Mouse (Mus musculus): Measurements from ENCODE around the gene Gipc2.
"Not testable (repeated sequence)": the region's sequence is repeated elsewhere in the genome, so short reads cannot be mapped to it uniquely, and the experiment has no call there.

DNA sequence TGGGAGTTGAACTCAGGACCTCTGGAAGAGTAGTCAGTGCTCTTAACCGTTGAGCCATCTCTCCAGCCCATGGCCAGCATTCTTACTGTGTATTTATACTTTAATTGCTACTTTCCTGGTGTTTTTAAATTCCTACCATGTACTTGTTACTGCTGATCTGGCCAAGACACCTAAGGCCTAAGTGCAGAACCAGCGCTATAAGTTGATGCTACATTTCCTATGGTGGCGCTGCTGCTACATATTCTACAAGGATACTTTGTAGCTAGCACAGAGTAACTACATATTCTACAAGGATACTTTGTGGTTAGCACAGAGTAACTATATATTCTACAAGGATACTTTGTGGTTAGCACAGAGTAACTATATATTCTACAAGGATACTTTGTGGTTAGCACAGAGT, 26.7 kb downstream of the Gipc2 start:
- TF ChIP-seq CTCF (IDR thresholded peaks at IDR 0.05; ENCODE audit: borderline replicate concordance, insufficient read depth, low read length); POLR2A (IDR thresholded peaks at IDR 0.05; ENCODE audit: low read depth, low read length): not testable (repeated sequence)

Data from embryonic fibroblast, embryonic 13.5 days (primary cell).